Comparison of ENCODE assay signal across 8 mouse cellular contexts in genomic region chr17:14943009-14943728, GRCm38 (mm10). TPM values are rescaled to one million over a fixed set of nuclear protein-coding genes. Genes with fewer than 3 reads are reported as not detected.
DNase-seq lines count a peak whose midpoint lies in the region; ATAC-seq and TF ChIP-seq lines count a peak whose summit lies in the region.

Wdr27 (minus strand) TSS chr17:14943158.
1600012H06Rik (plus strand) TSS chr17:14943184.

- WGBS in forebrain, embryonic 10.5 days, result under 1% methylated on average over 54 of the region's 54 CpGs
- under 1% methylated on average over 54 of the region's 54 CpGs for WGBS in heart, embryonic 15.5 days
- under 1% methylated on average over 54 of the region's 54 CpGs for WGBS in liver, embryonic 14.5 days (ENCODE audit: insufficient replicate concordance)
- WGBS in neural tube, embryonic 11.5 days, result under 1% methylated on average over 54 of the region's 54 CpGs
- WGBS in stomach, postnatal 0 days, result under 1% methylated on average over 53 of the region's 54 CpGs

- no peaks in the 10 kb centered on the region for H3K9me3 ChIP-seq in forebrain, embryonic 10.5 days
- H3K9me3 ChIP-seq in heart, embryonic 15.5 days (replicated peaks), result no peaks in the 10 kb centered on the region
- H3K9me3 ChIP-seq in liver, embryonic 14.5 days (ENCODE audit: control insufficient read depth, low read length), result no peaks in the 10 kb centered on the region
- H3K9me3 ChIP-seq in neural tube, embryonic 11.5 days (ENCODE audit: control insufficient read depth, low read length), result no peaks in the 10 kb centered on the region
- no peaks in the 10 kb centered on the region for H3K9me3 ChIP-seq in stomach, postnatal 0 days (ENCODE audit: control insufficient read depth, low read length)

- peak; percentile 84 for TF ChIP-seq EP300 in liver, embryonic 14.5 days (IDR thresholded peaks at IDR 0.05; ENCODE audit: low read depth)
- TF ChIP-seq EP300 in stomach, postnatal 0 days (optimal IDR thresholded peaks at IDR 0.05), result peak; percentile 99

- TF ChIP-seq CTCF in liver, embryonic 14.5 days (IDR thresholded peaks at IDR 0.05; ENCODE audit: low read depth), result peak; percentile 11; the same call in 1 of the 2 replicates
- TF ChIP-seq CTCF in stomach, postnatal 0 days (IDR thresholded peaks at IDR 0.05; ENCODE audit: low read depth), result no peak

- no peaks in the 10 kb centered on the region for H3K27me3 ChIP-seq in forebrain, embryonic 10.5 days (ENCODE audit: poor library complexity, severe bottlenecking)
- H3K27me3 ChIP-seq in heart, embryonic 15.5 days, result no peaks in the 10 kb centered on the region
- no peaks in the 10 kb centered on the region for H3K27me3 ChIP-seq in liver, embryonic 14.5 days (ENCODE audit: control insufficient read depth, insufficient read depth, low read length)
- H3K27me3 ChIP-seq in neural tube, embryonic 11.5 days (ENCODE audit: control insufficient read depth, insufficient read depth, low read length), result no peaks in the 10 kb centered on the region
- no peaks in the 10 kb centered on the region for H3K27me3 ChIP-seq in stomach, postnatal 0 days (ENCODE audit: control insufficient read depth, insufficient read depth, low read length)

- peak within 1 kb of the TSS; percentile 85 for H3K27ac ChIP-seq in forebrain, embryonic 10.5 days
- peak within 1 kb of the TSS; percentile 81 for H3K27ac ChIP-seq in heart, embryonic 15.5 days
- H3K27ac ChIP-seq in liver, embryonic 14.5 days, result peak within 1 kb of the TSS; percentile 50
- H3K27ac ChIP-seq in neural tube, embryonic 11.5 days (ENCODE audit: low read depth, low read length), result 0 out of 2 replicates have a peak within 1 kb of the TSS, but pooled peaks have one; percentile 31
- H3K27ac ChIP-seq in stomach, postnatal 0 days (replicated peaks), result peak within 1 kb of the TSS; percentile 90

- peak; percentile 96 for DNase-seq in c-Kit-negative CD71-positive TER-119-positive erythroid progenitor cells, embryonic 14.5 days (ENCODE audit: low read depth, low spot score)
- DNase-seq in forebrain, embryonic 10.5 days (ENCODE audit: extremely low spot score, low spot score), result peak; percentile 99
- peak; percentile 99 for DNase-seq in kidney, postnatal 25 days
- DNase-seq in liver, embryonic 14.5 days (ENCODE audit: low read depth in 3 of 3, low spot score in 3 of 3), result peak; percentile 98
- peak; percentile 99 for DNase-seq in neural tube, embryonic 11.5 days (ENCODE audit: low spot score)
- DNase-seq in stomach, postnatal 0 days (ENCODE audit: low spot score), result peak; percentile 99

- H3K9ac ChIP-seq in heart, embryonic 15.5 days, result peak within 1 kb of the TSS; percentile 91
- peak within 1 kb of the TSS; percentile 78 for H3K9ac ChIP-seq in liver, embryonic 14.5 days (replicated peaks)
- H3K9ac ChIP-seq in neural tube, embryonic 11.5 days (ENCODE audit: low read length), result peak within 1 kb of the TSS; percentile 76
- peak within 1 kb of the TSS; percentile 89 for H3K9ac ChIP-seq in stomach, postnatal 0 days (ENCODE audit: low read length)

- H3K36me3 ChIP-seq in forebrain, embryonic 10.5 days (replicated peaks), result peaks cover 39% of the 10 kb centered on the region
- H3K36me3 ChIP-seq in heart, embryonic 15.5 days, result peaks cover 15% of the 10 kb centered on the region
- peaks cover 23% of the 10 kb centered on the region for H3K36me3 ChIP-seq in liver, embryonic 14.5 days (replicated peaks; ENCODE audit: control insufficient read depth, insufficient read depth, low read depth)
- H3K36me3 ChIP-seq in neural tube, embryonic 11.5 days (ENCODE audit: control insufficient read depth, insufficient read depth, low read length), result no peaks in the 10 kb centered on the region
- no peaks in the 10 kb centered on the region for H3K36me3 ChIP-seq in stomach, postnatal 0 days (ENCODE audit: control insufficient read depth, insufficient read depth, low read length)

- H3K4me1 ChIP-seq in forebrain, embryonic 10.5 days, result peaks cover 30% of the 10 kb centered on the region
- H3K4me1 ChIP-seq in heart, embryonic 15.5 days (replicated peaks), result peaks cover 25% of the 10 kb centered on the region
- peaks cover 7 to 9% of the 10 kb centered on the region in 2 experiments; a peak in 3 of 4 replicates for H3K4me1 ChIP-seq in liver, embryonic 14.5 days (replicated peaks; ENCODE audit: control insufficient read depth in 2 of 2, insufficient read depth in 2 of 2, low read length in 1 of 2)
- peaks cover 5% of the 10 kb centered on the region for H3K4me1 ChIP-seq in neural tube, embryonic 11.5 days (ENCODE audit: control insufficient read depth, insufficient read depth, low read length)
- H3K4me1 ChIP-seq in stomach, postnatal 0 days (replicated peaks; ENCODE audit: control insufficient read depth, insufficient read depth), result no peaks in the 10 kb centered on the region

- H3K4me2 ChIP-seq in heart, embryonic 15.5 days, result peak within 1 kb of the TSS; percentile 95
- peak within 1 kb of the TSS; percentile 71 for H3K4me2 ChIP-seq in liver, embryonic 14.5 days (ENCODE audit: low read depth)
- peak within 1 kb of the TSS; percentile 73 for H3K4me2 ChIP-seq in neural tube, embryonic 11.5 days (ENCODE audit: low read depth)
- H3K4me2 ChIP-seq in stomach, postnatal 0 days (replicated peaks; ENCODE audit: low read depth), result peak within 1 kb of the TSS; percentile 94

- ATAC-seq in CD4-positive, CD25-positive, alpha-beta regulatory T cell, adult 4 months, result peak; percentile 99
- peak; percentile 98 for ATAC-seq in heart, embryonic 15.5 days (replicated peaks; ENCODE audit: insufficient number of reproducible peaks, insufficient read depth, low FRiP score, low read depth)
- ATAC-seq in liver, embryonic 14.5 days (ENCODE audit: insufficient read depth), result peak; percentile 97
- peak; percentile 99 for ATAC-seq in neural tube, embryonic 11.5 days (ENCODE audit: insufficient read depth, low FRiP score, low TSS enrichment)
- ATAC-seq in stomach, postnatal 0 days (ENCODE audit: low FRiP score, low TSS enrichment), result peak; percentile 98

- H3K4me3 ChIP-seq in forebrain, embryonic 10.5 days, result peak within 1 kb of the TSS; percentile 83
- H3K4me3 ChIP-seq in heart, embryonic 15.5 days, result peak within 1 kb of the TSS; percentile 93
- peak within 1 kb of the TSS; percentile 82 to 88 for H3K4me3 ChIP-seq in liver, embryonic 14.5 days (ENCODE audit: insufficient read depth in 1 of 2, low read depth in 2 of 2, low read length in 2 of 2)
- peak within 1 kb of the TSS; percentile 73 for H3K4me3 ChIP-seq in neural tube, embryonic 11.5 days (ENCODE audit: low read depth, low read length)
- H3K4me3 ChIP-seq in stomach, postnatal 0 days (ENCODE audit: low read depth, low read length), result peak within 1 kb of the TSS; percentile 82

RNA-seq across cellular contexts. Expression of gene Wdr27, which starts in this region (rescaled TPM):
- 1 to 10 TPM in 1 of 2 experiments, not detected in 1; 1.9 TPM for polyA plus RNA-seq in CD4-positive, CD25-positive, alpha-beta regulatory T cell, adult 4 months (2017; shearing (Covaris generic))
- 5.1 and 5.7 TPM in 2 replicates for polyA plus RNA-seq in forebrain, embryonic 10.5 days (2016; fragmentation: Nextera tagmentation; extraction: Ambion mirVana)
- polyA plus RNA-seq in heart, embryonic 15.5 days (2015; fragmentation: Nextera tagmentation; extraction: Ambion mirVana), result 2.4 and 4.7 TPM in 2 replicates
- polyA plus RNA-seq in liver, embryonic 14.5 days (2012; rRNA removed), result 0.51 and 0.86 TPM in 2 replicates
- polyA plus RNA-seq in liver, embryonic 14.5 days (2014; fragmentation: Nextera tagmentation; extraction: Ambion mirVana), result 0.79 and 1.2 TPM in 2 replicates
- 4.4 and 4.7 TPM in 2 replicates for polyA plus RNA-seq in neural tube, embryonic 11.5 days (2014; fragmentation: Nextera tagmentation; extraction: Ambion mirVana)
- polyA plus RNA-seq in stomach, postnatal 0 days (2015; fragmentation: Nextera tagmentation; extraction: Ambion mirVana), result 8.0 and 9.0 TPM in 2 replicates

RNA-seq across cellular contexts. Expression of gene 1600012H06Rik, which starts in this region (rescaled TPM):
- 10 to 100 TPM; 16.1 to 17.9 TPM for polyA plus RNA-seq in CD4-positive, CD25-positive, alpha-beta regulatory T cell, adult 4 months (2017; shearing (Covaris generic))
- 25.9 and 26.1 TPM in 2 replicates for polyA plus RNA-seq in forebrain, embryonic 10.5 days (2016; fragmentation: Nextera tagmentation; extraction: Ambion mirVana)
- polyA plus RNA-seq in heart, embryonic 15.5 days (2015; fragmentation: Nextera tagmentation; extraction: Ambion mirVana), result 28.9 and 30.9 TPM in 2 replicates
- polyA plus RNA-seq in liver, embryonic 14.5 days (2012; rRNA removed), result 4.2 and 6.4 TPM in 2 replicates
- polyA plus RNA-seq in liver, embryonic 14.5 days (2014; fragmentation: Nextera tagmentation; extraction: Ambion mirVana), result 11.2 and 11.6 TPM in 2 replicates
- 31.6 and 36.2 TPM in 2 replicates for polyA plus RNA-seq in neural tube, embryonic 11.5 days (2014; fragmentation: Nextera tagmentation; extraction: Ambion mirVana)
- 39.0 and 39.9 TPM in 2 replicates for polyA plus RNA-seq in stomach, postnatal 0 days (2015; fragmentation: Nextera tagmentation; extraction: Ambion mirVana)

Comparison
In these comparisons a context has a peak if more than half of its experiments do, and no peak if none do; other contexts are left out.
1. Peak in every context shown above with its lines: DNase-seq, ATAC-seq, H3K4me3 ChIP-seq and H3K27ac ChIP-seq.
2. H3K27ac ChIP-seq: peak in every context shown above with its lines; median percentile 90 in stomach, postnatal 0 days; 85 in forebrain, embryonic 10.5 days; 81 in heart, embryonic 15.5 days; 50 in liver, embryonic 14.5 days; 31 in neural tube, embryonic 11.5 days.